Mouse (Mus musculus) intestine, embryonic 14.5 days (tissue): ENCODE results near the gene Atp6v1fnb. TPM values are rescaled to one million over a fixed set of nuclear protein-coding genes. Genes with fewer than 3 reads are reported as not detected.
A peak's percentile ranks its signal among the peaks of the same experiment; 100 is the strongest.

Source experiments
- ATAC-seq: fragments of 200-750 bp; cut with Nextera tagmentation; replicated peaks from 2 replicates; pipeline ENCODE4 v1.8.0; 2017; ENCODE audit warnings: low read depth, moderate number of reproducible peaks, moderate TSS enrichment, moderate library complexity; ENCODE audit not compliant: low FRiP score, low TSS enrichment
- DNase-seq: peaks from one replicate; pipeline ENCODE4 v3.0.0-alpha.2; 2018; ENCODE audit warnings: low spot score
- H3K27ac ChIP-seq: fragments of 300-500 bp; sonication (generic); 2 replicates; pipeline ENCODE4 v1.5.1; 2014; ENCODE audit warnings: low read depth, mild to moderate bottlenecking, control low read depth
- H3K27me3 ChIP-seq: fragments of 300-500 bp; sonication (generic); replicated peaks from 2 replicates; pipeline ENCODE4 v1.6.1; 2014; ENCODE audit warnings: low read length, control low read depth; ENCODE audit not compliant: control insufficient read depth, insufficient read depth
- H3K36me3 ChIP-seq: fragments of 300-500 bp; sonication (generic); 2 replicates; pipeline ENCODE4 v1.6.1; 2014; ENCODE audit warnings: low read length, control low read depth; ENCODE audit not compliant: control insufficient read depth, insufficient read depth
- H3K4me1 ChIP-seq: fragments of 300-500 bp; sonication (generic); replicated peaks from 2 replicates; pipeline ENCODE4 v1.6.1; 2014; ENCODE audit warnings: low read length, control low read depth, mixed read lengths; ENCODE audit not compliant: control insufficient read depth, insufficient read depth
- H3K4me2 ChIP-seq: fragments of 300-500 bp; sonication (generic); 2 replicates; pipeline ENCODE4 v1.6.1; 2014; ENCODE audit warnings: low read length
- H3K4me3 ChIP-seq: fragments of 300-500 bp; sonication (generic); 2 replicates; pipeline ENCODE4 v1.5.1; 2014; ENCODE audit warnings: low read depth, low read length, control low read depth, mixed read lengths
- H3K9ac ChIP-seq: fragments of 300-500 bp; sonication (generic); 2 replicates; pipeline ENCODE4 v1.6.1; 2014; ENCODE audit warnings: mild to moderate bottlenecking, low read length
- H3K9me3 ChIP-seq: fragments of 300-500 bp; sonication (generic); 2 replicates; pipeline ENCODE4 v1.6.1; 2016; ENCODE audit warnings: low read length, control low read depth; ENCODE audit not compliant: control insufficient read depth
- WGBS: fragments of 180-500 bp; shearing (Covaris S2); extraction: QIAGEN DNeasy Blood & Tissue Kit; methylation state at CpG from one replicate; pipeline ENCODE4 v1.1.7; 2014; 5-methylcytosine and 5-hydroxymethylcytosine counted together
- polyA plus RNA-seq: library from polyadenylated mRNA; unstranded; fragments of >200 nt; fragmentation: Nextera tagmentation; extraction: Ambion mirVana; gene quantifications from 2 replicates; pipeline ENCODE4 v1.2.1, GENCODE M21; 2014

The Atp6v1fnb gene
- polyA plus RNA-seq, 1 experiment from 2014 or later, result 0.28 TPM

GRCm38 (mm10) chr6:29473941-29474691 is 2.9 kb downstream of the Atp6v1fnb start:
- Histone ChIP-seq H3K27me3 (no peaks in the 10 kb centered on the region), H3K4me3 (peak overlapping the region; percentile 46), H3K27ac (no peak overlapping the region), H3K4me2 (peak overlapping the region; percentile 82), H3K9me3 (no peaks in the 10 kb centered on the region), H3K9ac (peak overlapping the region; percentile 47), H3K36me3 (peaks cover 12% of the 10 kb centered on the region), H3K4me1 (0 out of 2 replicates have a peak, but pooled peaks cover under 1% of the 10 kb centered on the region)
- peak; percentile 92 for ATAC-seq
- 3% methylated on average over 33 of the region's 33 CpGs for WGBS
- peak; percentile 87 for DNase-seq

- WGBS, result 46% methylated on average over 2 of the region's 2 CpGs
- Histone ChIP-seq H3K36me3 (peaks cover 12% of the 10 kb centered on the region), H3K27ac (no peak overlapping the region), H3K27me3 (no peaks in the 10 kb centered on the region), H3K9me3 (no peaks in the 10 kb centered on the region), H3K4me2 (no peak overlapping the region), H3K4me1 (no peaks in the 10 kb centered on the region), H3K4me3 (no peak overlapping the region), H3K9ac (no peak overlapping the region)
- ATAC-seq (no peak), DNase-seq (no peak)
Measured at GRCm38 (mm10) chr6:29474736-29475135, 3.5 kb downstream of the Atp6v1fnb start.

GRCm38 (mm10) chr6:29482691-29483090 is 11.5 kb downstream of the Atp6v1fnb start:
- WGBS, result 95% methylated on average over 13 of the region's 13 CpGs
- no peak for ATAC-seq

GRCm38 (mm10) chr6:29484716-29485559 is 13.7 kb downstream of the Atp6v1fnb start:
- peaks cover 8% of the 10 kb centered on the region for H3K36me3 ChIP-seq
- 10% methylated on average over 26 of the region's 26 CpGs for WGBS
- no peaks in the 10 kb centered on the region for H3K4me1 ChIP-seq
- H3K27ac ChIP-seq, result no peak overlapping the region
- peak; percentile 95 for DNase-seq
- peak overlapping the region; percentile 66 for H3K4me2 ChIP-seq
- no peaks in the 10 kb centered on the region for H3K27me3 ChIP-seq
- H3K9ac ChIP-seq, result no peak overlapping the region
- no peaks in the 10 kb centered on the region for H3K9me3 ChIP-seq
- ATAC-seq, result peak; percentile 64; the same call in 1 of the 2 replicates
- peak overlapping the region; percentile 32 for H3K4me3 ChIP-seq

More at GRCm38 (mm10) chr6:29482691-29483090, 11.5 kb downstream of the Atp6v1fnb start:
- Histone ChIP-seq H3K4me1 (no peaks in the 10 kb centered on the region), H3K9ac (no peak overlapping the region), H3K4me3 (no peak overlapping the region), H3K36me3 (peaks cover 3% of the 10 kb centered on the region; the same call in 1 of the 2 replicates), H3K27ac (no peak overlapping the region), H3K27me3 (no peaks in the 10 kb centered on the region), H3K9me3 (no peaks in the 10 kb centered on the region), H3K4me2 (no peak overlapping the region)
- DNase-seq, result no peak

- WGBS, result 35% methylated on average over 2 of the region's 2 CpGs
- no peaks in the 10 kb centered on the region for H3K27me3 ChIP-seq
- H3K4me1 ChIP-seq, result no peaks in the 10 kb centered on the region
- no peak overlapping the region for H3K27ac ChIP-seq
- peaks cover 18% of the 10 kb centered on the region for H3K36me3 ChIP-seq
- no peak overlapping the region for H3K4me3 ChIP-seq
- H3K4me2 ChIP-seq, result no peak overlapping the region
- DNase-seq (no peak), ATAC-seq (no peak)
- no peak overlapping the region for H3K9ac ChIP-seq
- H3K9me3 ChIP-seq, result no peaks in the 10 kb centered on the region
Measured at GRCm38 (mm10) chr6:29485951-29486350, 14.7 kb downstream of the Atp6v1fnb start.

- WGBS, result 78% methylated on average over 4 of the region's 4 CpGs
- no peaks in the 10 kb centered on the region for H3K27me3 ChIP-seq
- no peak overlapping the region for H3K4me3 ChIP-seq
- ATAC-seq (no peak), DNase-seq (no peak)
- H3K9me3 ChIP-seq, result no peaks in the 10 kb centered on the region
- H3K4me1 ChIP-seq, result no peaks in the 10 kb centered on the region
- no peak overlapping the region for H3K4me2 ChIP-seq
- no peak overlapping the region for H3K27ac ChIP-seq
- no peak overlapping the region for H3K9ac ChIP-seq
- H3K36me3 ChIP-seq, result peaks cover 42% of the 10 kb centered on the region
Measured at GRCm38 (mm10) chr6:29494101-29494500, 22.9 kb downstream of the Atp6v1fnb start.

GRCm38 (mm10) chr6:29496270-29496669 is 25.0 kb downstream of the Atp6v1fnb start:
- Histone ChIP-seq H3K4me1 (no peaks in the 10 kb centered on the region), H3K9ac (no peak overlapping the region), H3K36me3 (peaks cover 36% of the 10 kb centered on the region), H3K4me2 (no peak overlapping the region), H3K27ac (no peak overlapping the region), H3K27me3 (no peaks in the 10 kb centered on the region), H3K4me3 (no peak overlapping the region), H3K9me3 (no peaks in the 10 kb centered on the region)
- ATAC-seq (no peak), DNase-seq (no peak)
- WGBS, result 33% methylated on average over 24 of the region's 25 CpGs

GRCm38 (mm10) chr6:29497791-29498190 is 26.6 kb downstream of the Atp6v1fnb start:
- H3K4me2 ChIP-seq, result no peak overlapping the region
- H3K9me3 ChIP-seq, result no peaks in the 10 kb centered on the region
- H3K4me1 ChIP-seq, result no peaks in the 10 kb centered on the region
- H3K4me3 ChIP-seq, result no peak overlapping the region
- 36% methylated on average over 2 of the region's 2 CpGs for WGBS
- DNase-seq, result no peak
- peaks cover 39% of the 10 kb centered on the region for H3K36me3 ChIP-seq
- no peak overlapping the region for H3K9ac ChIP-seq
- H3K27me3 ChIP-seq, result no peaks in the 10 kb centered on the region
- no peak for ATAC-seq
- H3K27ac ChIP-seq, result no peak overlapping the region
